Mouse (Mus musculus): ENCODE results near the gene Tnni1.

The Tnni1 gene

GRCm38 (mm10) chr1:135778780-135779535, at the start of gene Tnni1:
TSS of gene Tnni1 (plus strand) at chr1:135779434.
- no peak for DNase-seq (ENCODE audit: low spot score)

- DNase-seq (ENCODE audit: low spot score) = no peak
These were observed 49.4 kb upstream of the Tnni1 start for GRCm38 (mm10) chr1:135729821-135730220.

- DNase-seq (ENCODE audit: low spot score) = no peak
These were observed 48.9 kb upstream of the Tnni1 start for GRCm38 (mm10) chr1:135730296-135730695.

- DNase-seq (ENCODE audit: low spot score) = no peak
These were observed 47.8 kb upstream of the Tnni1 start for GRCm38 (mm10) chr1:135731393-135731792.

GRCm38 (mm10) chr1:135731897-135732684, 47.1 kb upstream of the Tnni1 start:
- DNase-seq (ENCODE audit: low spot score) = no peak

- DNase-seq (ENCODE audit: low spot score) = no peak
These were observed 44.9 kb upstream of the Tnni1 start for GRCm38 (mm10) chr1:135734225-135734937.

- no peak for DNase-seq (ENCODE audit: low spot score)
These were observed 43.8 kb upstream of the Tnni1 start for GRCm38 (mm10) chr1:135735460-135735859.

GRCm38 (mm10) chr1:135744987-135745386, 34.2 kb upstream of the Tnni1 start:
- no peak for DNase-seq (ENCODE audit: low spot score)

- DNase-seq (ENCODE audit: low spot score) = no peak
These were observed 33.0 kb upstream of the Tnni1 start for GRCm38 (mm10) chr1:135746248-135746647.

GRCm38 (mm10) chr1:135752737-135753348, 26.4 kb upstream of the Tnni1 start:
- DNase-seq (ENCODE audit: low spot score) = peak; percentile 84

- DNase-seq (ENCODE audit: low spot score) = no peak
These were observed 23.9 kb upstream of the Tnni1 start for GRCm38 (mm10) chr1:135755287-135755686.

GRCm38 (mm10) chr1:135755913-135756312, 23.3 kb upstream of the Tnni1 start:
- DNase-seq (ENCODE audit: low spot score) = no peak

- DNase-seq (ENCODE audit: low spot score) = no peak
These were observed 21.9 kb upstream of the Tnni1 start for GRCm38 (mm10) chr1:135757287-135757686.

GRCm38 (mm10) chr1:135759685-135760084, 19.5 kb upstream of the Tnni1 start:
- no peak for DNase-seq (ENCODE audit: low spot score)

- no peak for DNase-seq (ENCODE audit: low spot score)
These were observed 19.0 kb upstream of the Tnni1 start for GRCm38 (mm10) chr1:135760216-135760615.

- DNase-seq (ENCODE audit: low spot score) = no peak
These were observed 17.5 kb upstream of the Tnni1 start for GRCm38 (mm10) chr1:135761728-135762127.

GRCm38 (mm10) chr1:135763503-135764205, 15.6 kb upstream of the Tnni1 start:
- no peak for DNase-seq (ENCODE audit: low spot score)

GRCm38 (mm10) chr1:135764206-135764528, 15.1 kb upstream of the Tnni1 start:
- no peak for DNase-seq (ENCODE audit: low spot score)

- no peak for DNase-seq (ENCODE audit: low spot score)
These were observed 13.3 kb upstream of the Tnni1 start, which contains the start of gene Phlda3 for GRCm38 (mm10) chr1:135765645-135766591. TSS of gene Phlda3 (plus strand) at chr1:135766119.

GRCm38 (mm10) chr1:135766592-135767306, 12.5 kb upstream of the Tnni1 start:
- DNase-seq (ENCODE audit: low spot score) = no peak

Measured in layer of hippocampus, adult 9-10 months (tissue).